Mouse (Mus musculus): ENCODE data around the gene Pgf.
"Not testable (repeated sequence)": the region's sequence is repeated elsewhere in the genome, so short reads cannot be mapped to it uniquely, and the experiment has no call there.

The Pgf gene

GRCm38 (mm10) chr12:85157797-85158460 lies 19.7 kb downstream of the Pgf start:
- no peak for DNase-seq (ENCODE audit: low read depth)

DNA sequence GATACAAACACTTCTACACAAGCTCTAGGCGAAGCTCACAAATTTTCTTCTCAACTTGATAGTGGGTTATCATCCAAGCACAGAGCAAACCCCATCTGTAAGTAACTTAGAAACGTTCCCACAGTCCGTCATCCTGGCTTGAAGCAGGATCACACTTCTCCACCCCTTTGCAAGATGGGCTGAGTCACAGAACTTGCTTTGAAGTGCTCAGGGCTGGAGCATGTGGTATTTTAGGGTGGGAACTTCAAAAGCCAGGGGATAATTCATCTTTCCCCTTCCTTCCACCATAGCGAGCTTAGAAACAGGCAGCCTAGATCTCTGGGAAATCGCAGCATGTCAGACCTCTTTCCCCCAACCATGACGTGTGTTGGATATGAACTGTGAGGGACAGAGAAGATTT lies 21.3 kb downstream of the Pgf start:
- DNase-seq (ENCODE audit: low read depth) = no peak

GRCm38 (mm10) chr12:85153011-85153410 lies 24.6 kb downstream of the Pgf start:
- DNase-seq (ENCODE audit: low read depth) = no peak

DNA sequence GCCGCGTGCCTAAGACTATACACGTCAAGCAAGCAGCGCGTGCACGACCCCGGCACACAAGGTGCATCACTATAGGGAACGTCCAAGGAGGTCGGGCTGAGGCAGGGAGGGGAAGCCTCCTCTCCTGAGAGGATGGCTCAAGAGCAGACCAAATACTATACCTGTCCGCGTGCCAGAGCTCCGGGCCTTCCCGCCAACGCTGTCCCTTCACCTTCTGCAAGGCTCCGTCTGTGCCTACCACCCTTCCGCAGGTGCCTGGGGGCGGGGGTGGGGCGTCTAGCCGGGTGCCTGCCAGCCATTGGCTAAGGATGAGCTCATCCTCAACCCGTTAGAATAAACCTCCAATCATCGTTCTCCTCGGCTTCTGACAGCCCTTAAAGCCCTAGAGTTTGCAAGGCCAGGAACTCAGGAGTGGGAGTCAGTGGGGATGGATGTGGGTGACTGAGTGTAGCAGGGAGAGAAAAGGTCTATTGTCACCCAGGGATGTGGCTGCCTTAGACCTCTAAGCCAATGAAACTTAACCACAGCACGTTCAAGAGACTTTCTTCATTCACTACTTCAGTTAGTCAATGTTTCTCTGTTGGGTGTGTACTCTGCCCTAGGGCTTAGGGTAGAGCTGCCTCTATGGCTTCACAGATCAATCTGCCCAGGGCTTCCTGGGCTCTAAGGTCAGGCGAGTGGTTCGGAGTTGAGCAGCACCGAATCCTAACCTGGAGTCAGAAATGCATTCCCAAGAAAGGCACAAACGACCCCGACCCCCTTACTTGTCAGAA lies 26.4 kb downstream of the Pgf start, which contains the start of gene Rps6kl1:
TSS of gene Rps6kl1 (minus strand) at position 263 of the 773 bp plus-strand sequence.
- DNase-seq (ENCODE audit: low read depth) = no peak

DNA sequence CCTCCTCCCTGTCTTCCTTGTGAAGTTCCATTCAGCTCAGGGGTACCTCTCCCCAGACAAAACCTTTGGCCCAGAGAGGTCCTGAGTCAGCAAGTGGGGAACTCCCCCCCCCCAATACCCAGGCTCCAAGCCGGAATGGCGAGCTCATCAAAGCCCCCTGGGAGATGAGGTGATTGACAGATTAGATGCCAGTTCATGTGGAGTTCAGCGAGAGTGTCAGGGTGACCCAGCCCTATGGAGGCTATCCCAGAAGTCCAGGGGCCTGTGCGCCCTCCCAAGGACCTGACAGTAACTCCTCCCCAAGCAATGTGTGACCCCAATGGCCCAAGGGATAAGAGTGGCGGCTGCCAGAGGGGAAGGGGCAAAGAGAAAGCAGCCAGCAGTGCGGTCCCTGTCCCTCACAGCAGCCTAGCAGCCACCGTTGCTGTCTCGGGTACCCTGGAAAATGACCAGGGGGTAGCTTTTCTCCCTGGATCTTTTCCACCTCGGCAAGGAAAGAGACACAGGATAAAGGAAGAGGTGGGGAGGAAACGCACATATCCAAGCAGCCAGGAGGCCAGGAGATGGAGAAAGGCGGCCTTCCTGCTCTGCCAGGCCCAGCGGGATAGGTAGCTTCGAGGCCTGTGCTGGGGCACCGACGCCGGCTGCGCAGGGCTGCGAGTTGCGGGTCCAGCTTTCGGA lies 27.1 kb downstream of the Pgf start:
- DNase-seq (ENCODE audit: low read depth) = no peak

DNA sequence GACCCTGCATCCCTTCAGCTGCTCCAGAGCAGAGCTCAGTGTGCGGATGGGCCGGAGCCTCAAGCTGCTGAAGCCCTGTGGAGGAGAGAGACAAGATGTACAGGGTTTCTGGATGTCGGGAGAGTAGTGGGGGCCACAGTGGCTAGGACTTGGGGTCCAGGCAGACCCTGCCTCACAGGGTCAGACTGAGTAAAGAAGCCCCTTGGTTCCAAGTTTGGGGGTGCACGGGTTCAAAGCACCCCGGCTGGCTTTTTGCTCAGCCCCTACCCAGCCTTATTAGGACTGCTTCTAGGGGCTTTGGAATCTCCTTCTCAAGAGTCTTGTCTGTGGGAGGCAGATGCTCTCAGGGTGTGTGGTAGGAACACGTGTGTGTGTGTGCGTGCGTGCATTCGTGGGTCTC lies 30.7 kb downstream of the Pgf start:
- DNase-seq (ENCODE audit: low read depth) = no peak

DNA sequence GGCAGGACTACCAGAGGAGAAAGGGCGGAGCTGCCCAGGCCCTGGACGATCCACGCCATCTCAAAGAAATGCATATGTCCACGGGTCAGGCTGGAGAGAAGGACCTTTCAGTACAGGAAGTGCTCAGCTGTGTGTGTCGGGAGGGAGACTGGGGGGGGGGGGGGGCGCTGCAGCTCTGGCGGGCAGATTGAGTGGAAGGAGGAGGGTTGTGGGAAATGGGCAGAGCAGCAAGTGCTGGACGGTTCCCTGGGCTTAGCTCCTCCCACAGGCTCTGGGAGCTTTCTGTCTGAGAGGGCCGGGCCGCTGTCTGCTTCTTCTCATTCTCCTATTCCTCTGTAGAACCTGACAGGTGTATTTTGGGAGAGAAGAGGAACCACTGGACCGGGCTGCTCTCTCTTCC lies 31.2 kb downstream of the Pgf start:
- DNase-seq (ENCODE audit: low read depth) = no peak

DNA sequence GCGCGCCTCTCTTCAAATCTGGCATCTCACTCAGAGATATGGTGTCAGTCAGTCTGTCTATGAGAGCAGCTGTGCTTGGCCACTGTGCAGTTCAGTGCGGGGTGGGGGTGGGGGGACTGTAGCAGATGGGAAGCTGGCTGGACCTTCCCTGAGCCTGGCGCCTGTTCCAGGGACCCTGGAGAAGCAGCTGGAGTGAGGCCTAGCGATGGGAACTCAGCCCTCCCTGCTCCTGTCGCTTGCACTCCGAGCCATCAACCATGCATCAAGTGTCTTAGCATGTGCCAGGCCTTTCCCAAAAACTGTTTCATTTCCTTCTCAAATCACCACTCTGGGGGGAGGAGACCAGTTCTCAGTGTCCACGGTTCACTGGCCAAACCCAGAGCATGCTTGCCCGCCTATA lies 32.0 kb downstream of the Pgf start:
- DNase-seq (ENCODE audit: low read depth) = no peak

- no peak for DNase-seq (ENCODE audit: low read depth)
Measured at GRCm38 (mm10) chr12:85144821-85145220, 32.8 kb downstream of the Pgf start.

- not testable (repeated sequence) for DNase-seq (ENCODE audit: low read depth)
Measured at GRCm38 (mm10) chr12:85144276-85144675, 33.3 kb downstream of the Pgf start.

- DNase-seq (ENCODE audit: low read depth) = peak; percentile 64
Measured at GRCm38 (mm10) chr12:85142803-85143202, 34.8 kb downstream of the Pgf start.

DNA sequence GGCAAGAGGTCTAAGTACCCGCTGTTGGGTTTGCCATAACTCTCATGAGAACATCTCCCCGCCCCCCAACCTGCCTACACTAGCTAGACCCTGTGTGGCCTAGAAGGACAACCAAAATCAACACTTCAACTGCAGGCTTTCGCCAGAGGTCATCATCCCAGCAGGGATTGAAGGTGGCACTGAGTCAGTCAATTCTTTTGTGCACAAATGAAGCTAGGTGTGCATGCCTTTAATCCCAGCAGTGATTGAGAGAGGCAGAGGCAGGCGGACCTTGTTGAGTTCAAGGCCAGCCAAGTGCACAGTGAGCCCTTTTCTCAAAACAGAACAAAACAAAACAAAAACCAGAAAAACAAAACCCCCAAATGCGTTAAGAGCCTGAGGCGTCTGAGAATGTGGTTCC lies 36.5 kb downstream of the Pgf start:
- no peak for DNase-seq (ENCODE audit: low read depth)

DNA sequence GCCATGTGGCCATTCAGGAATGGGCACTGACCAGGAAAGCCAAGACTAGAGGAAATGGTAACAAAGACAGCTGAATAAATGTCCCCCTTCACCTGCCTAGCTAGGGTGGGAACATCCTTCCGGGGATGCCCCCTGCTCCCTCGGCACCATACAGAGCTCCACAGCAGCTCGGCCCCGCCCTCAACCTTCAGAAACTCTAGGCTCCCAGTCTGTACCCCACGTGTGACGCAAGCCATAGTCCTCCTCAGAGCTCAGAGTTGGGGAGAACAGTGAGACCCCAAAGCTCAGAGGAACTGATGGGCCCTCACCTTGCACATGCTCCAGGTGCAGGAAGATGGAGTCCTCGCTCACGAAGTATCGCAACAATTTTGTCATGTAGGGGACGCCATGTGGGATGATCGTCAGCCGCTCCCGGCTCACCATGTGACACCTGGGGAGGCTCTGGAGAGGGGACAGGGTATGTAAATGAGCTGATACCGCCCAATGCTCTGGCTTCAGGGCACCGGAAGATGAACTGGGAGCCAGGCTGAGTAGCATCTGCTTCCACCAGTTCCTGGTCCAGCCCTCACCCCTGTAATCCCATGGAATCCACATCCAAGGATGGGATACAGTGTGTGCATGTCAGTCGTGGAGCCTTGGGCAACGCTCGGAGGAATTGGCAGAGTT lies 37.4 kb downstream of the Pgf start:
- DNase-seq (ENCODE audit: low read depth) = no peak

DNA sequence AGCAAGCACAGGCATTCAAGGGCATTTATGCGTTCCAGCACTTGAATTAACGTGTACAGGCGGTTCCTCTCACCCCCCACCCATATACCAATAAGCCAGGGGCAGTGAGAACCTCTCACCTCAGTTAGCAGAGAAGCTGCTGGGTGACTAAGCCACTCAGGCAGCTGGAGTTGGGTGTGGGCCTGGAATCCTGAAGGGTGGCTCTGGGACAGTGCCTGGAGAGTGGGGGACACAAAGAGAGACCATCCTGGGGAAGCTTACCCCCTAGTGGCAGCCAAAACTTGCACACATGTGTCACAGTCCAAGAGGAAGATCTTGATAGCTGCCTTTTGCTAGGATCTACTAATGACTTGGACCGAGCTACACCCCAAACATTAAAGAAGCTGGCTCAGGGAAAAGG lies 41.0 kb downstream of the Pgf start:
- no peak for DNase-seq (ENCODE audit: low read depth)

GRCm38 (mm10) chr12:85135513-85136470 lies 41.8 kb downstream of the Pgf start:
- DNase-seq (ENCODE audit: low read depth) = no peak

- DNase-seq (ENCODE audit: low read depth) = no peak
Measured at GRCm38 (mm10) chr12:85134043-85134794, 43.4 kb downstream of the Pgf start.

GRCm38 (mm10) chr12:85131361-85131760 lies 46.2 kb downstream of the Pgf start:
- no peak for DNase-seq (ENCODE audit: low read depth)

GRCm38 (mm10) chr12:85129426-85129978 lies 48.1 kb downstream of the Pgf start:
- no peak for DNase-seq (ENCODE audit: low read depth)

- peak; percentile 90 for DNase-seq (ENCODE audit: low read depth)
Measured at GRCm38 (mm10) chr12:85126986-85127603, 50.5 kb downstream of the Pgf start.

DNA sequence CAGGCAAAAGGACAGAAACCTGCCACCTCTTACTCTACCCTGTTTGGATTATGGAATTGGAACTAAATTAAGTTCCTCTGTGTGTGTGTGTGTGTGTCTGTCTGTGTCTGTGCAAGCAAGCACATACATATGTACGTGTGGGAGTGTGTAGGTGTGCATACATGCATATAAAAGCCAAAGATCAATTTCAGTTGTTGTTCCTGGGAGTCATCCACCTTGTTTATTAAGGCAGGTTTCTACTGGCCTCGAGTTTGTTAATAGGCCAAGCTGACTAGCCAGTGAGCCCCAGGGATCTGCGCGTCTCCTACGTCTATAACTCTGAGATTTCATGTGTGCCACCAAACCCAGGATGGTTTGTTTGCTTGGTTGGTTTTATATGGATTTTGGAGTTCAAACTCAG lies 52.8 kb downstream of the Pgf start:
- no peak for DNase-seq (ENCODE audit: low read depth)

Measured in fibroblast of lung, adult 2 months (primary cell).